Comparison of ENCODE assay signal across 9 mouse cellular contexts in genomic region chr12:73997297-73998127, GRCm38 (mm10). TPM values are rescaled to one million over a fixed set of nuclear protein-coding genes. Genes with fewer than 3 reads are reported as not detected.
DNase-seq lines count a peak whose midpoint lies in the region; ATAC-seq and TF ChIP-seq lines count a peak whose summit lies in the region.
"Had no signal": no experiment of that assay in that cellular context is flagged by ENCODE, and none has a peak within 500 bp of the region (broad histone marks: within the 10 kb centered on the region; RNA-seq: fewer than 3 reads in every experiment).

Gene Syt16 (plus strand): TSS chr12:73997661.

- peak; percentile 84 for ATAC-seq in forebrain, embryonic 13.5 days
- peak; percentile 89 for ATAC-seq in midbrain, embryonic 15.5 days (replicated peaks)
- ATAC-seq in monocyte, adult 5-6 weeks (replicated peaks; ENCODE audit: insufficient number of reproducible peaks, low FRiP score, low TSS enrichment, poor library complexity, severe bottlenecking): no peak

- no peaks in the 10 kb centered on the region for H3K36me3 ChIP-seq in ES-E14 (ENCODE audit: control insufficient read depth, insufficient read depth, low read length, poor library complexity, severe bottlenecking)
- H3K36me3 ChIP-seq in forebrain, embryonic 13.5 days (ENCODE audit: poor library complexity, severe bottlenecking): no peaks in the 10 kb centered on the region
- no peaks in the 10 kb centered on the region for H3K36me3 ChIP-seq in midbrain, embryonic 15.5 days (replicated peaks)

- peaks cover 27% of the 10 kb centered on the region for H3K27me3 ChIP-seq in forebrain, embryonic 13.5 days
- no peaks in the 10 kb centered on the region for H3K27me3 ChIP-seq in midbrain, embryonic 15.5 days (replicated peaks)

- peak within 1 kb of the TSS; percentile 67 to 70 for H3K4me3 ChIP-seq in ES-E14 (ENCODE audit: insufficient read depth in 1 of 2, low read depth in 1 of 2, low read length in 2 of 2, poor library complexity in 1 of 2, severe bottlenecking in 1 of 2)
- peak within 1 kb of the TSS; percentile 66 for H3K4me3 ChIP-seq in forebrain, embryonic 13.5 days
- peak within 1 kb of the TSS; percentile 78 for H3K4me3 ChIP-seq in midbrain, embryonic 15.5 days
- H3K4me3 ChIP-seq: erythroblast, embryonic 14.5 days had no signal

- peak within 1 kb of the TSS; percentile 80 for H3K4me2 ChIP-seq in forebrain, embryonic 13.5 days
- peak within 1 kb of the TSS; percentile 74 for H3K4me2 ChIP-seq in midbrain, embryonic 15.5 days

- H3K9me3 ChIP-seq in ES-E14 (ENCODE audit: control insufficient read depth, insufficient read depth, low read depth, low read length): no peaks in the 10 kb centered on the region
- H3K9me3 ChIP-seq in forebrain, embryonic 13.5 days (replicated peaks): no peaks in the 10 kb centered on the region
- no peaks in the 10 kb centered on the region for H3K9me3 ChIP-seq in midbrain, embryonic 15.5 days

- H3K27ac ChIP-seq in ES-E14 (ENCODE audit: insufficient read depth, low read depth, low read length, poor library complexity, severe bottlenecking): no peak within 1 kb of the TSS
- H3K27ac ChIP-seq in forebrain, embryonic 13.5 days: peak within 1 kb of the TSS; percentile 57
- peak within 1 kb of the TSS; percentile 85 for H3K27ac ChIP-seq in midbrain, embryonic 15.5 days

- H3K4me1 ChIP-seq in ES-E14 (ENCODE audit: control insufficient read depth in 2 of 2, insufficient read depth in 2 of 2, low read length in 2 of 2, poor library complexity in 1 of 2): no peaks in the 10 kb centered on the region
- peaks cover 5% of the 10 kb centered on the region for H3K4me1 ChIP-seq in forebrain, embryonic 13.5 days
- peaks cover 21% of the 10 kb centered on the region for H3K4me1 ChIP-seq in midbrain, embryonic 15.5 days

- H3K9ac ChIP-seq in ES-E14 (ENCODE audit: insufficient read depth, low read depth, low read length, poor library complexity, severe bottlenecking): peak within 1 kb of the TSS; percentile 36; the same call in 1 of the 2 replicates
- peak within 1 kb of the TSS; percentile 82 for H3K9ac ChIP-seq in forebrain, embryonic 13.5 days
- peak within 1 kb of the TSS; percentile 73 for H3K9ac ChIP-seq in midbrain, embryonic 15.5 days

- peak; percentile 19 for DNase-seq in cerebellum, adult 11-12 months
- no peak for DNase-seq in cerebellum, adult 8-10 months
- no peak for DNase-seq in ES-E14 (ENCODE audit: low read depth, low spot score)
- peak; percentile 67 to 76 for DNase-seq in layer of hippocampus, postnatal 10 days (ENCODE audit: low spot score in 2 of 2)
- DNase-seq in lung, adult 18-20 months: no peak

- in situ Hi-C loops in ES-E14 (cut with MboI; ENCODE audit: low sequenced_read_pairs in 2 of 2, unreplicated experiment in 2 of 2): no loop called here

- WGBS in forebrain, embryonic 13.5 days: under 1% methylated on average over 47 of the region's 67 CpGs
- 1% methylated on average over 34 of the region's 67 CpGs for WGBS in midbrain, embryonic 15.5 days

TF ChIP-seq in ES-E14, 5 proteins besides CTCF, POLR2A, EP300 and RAD21:
- TF ChIP-seq ZC3H11A (IDR thresholded peaks at IDR 0.05; ENCODE audit: borderline replicate concordance, low read depth, low read length) (no peak), HCFC1 (IDR thresholded peaks at IDR 0.05; ENCODE audit: borderline replicate concordance, insufficient read depth, low read length) (no peak), ZNF384 (IDR thresholded peaks at IDR 0.05; ENCODE audit: low read depth, low read length) (no peak), MAFK (IDR thresholded peaks at IDR 0.05; ENCODE audit: insufficient read depth, low read depth, low read length) (no peak), CHD2 (IDR thresholded peaks at IDR 0.05; ENCODE audit: low read depth, low read length) (no peak)

RNA-seq across cellular contexts. Expression of gene Syt16, which starts in this region (rescaled TPM):
- total RNA-seq in ES-E14 (2012; rRNA removed): 0.05 and 0.22 TPM in 2 replicates
- polyA plus RNA-seq in forebrain, embryonic 13.5 days (2015; fragmentation: Nextera tagmentation; extraction: Ambion mirVana): 24.1 and 31.1 TPM in 2 replicates
- total RNA-seq in layer of hippocampus, postnatal 10 days (2021): 10 to 100 TPM; 74.6 to 78.0 TPM
- polyA plus RNA-seq in midbrain, embryonic 15.5 days (2015; fragmentation: Nextera tagmentation; extraction: Ambion mirVana): 85.4 and 91.2 TPM in 2 replicates
- not detected in 3 replicates for total RNA-seq in monocyte, adult 5-6 weeks (2017)
- polyA plus RNA-seq: erythroblast, embryonic 14.5 days had no signal

Comparison
In these comparisons a context has a peak if more than half of its experiments do, and no peak if none do; other contexts are left out.
1. RNA of gene Syt16 (total RNA-seq): 74.6 to 78.0 TPM in layer of hippocampus, postnatal 10 days; 0.05 to 0.22 TPM in ES-E14 and not detected in monocyte, adult 5-6 weeks; every median in the first group is over 10 times any median in the second.
2. DNase-seq: peak in cerebellum, adult 11-12 months (single experiment) and layer of hippocampus, postnatal 10 days (2 of 2); none in cerebellum, adult 8-10 months (single experiment), ES-E14 (single experiment) and lung, adult 18-20 months (0 of 2).
3. Peak in every context shown above with its lines, with median percentiles within 50 percentile points of each other: H3K4me3 ChIP-seq and H3K9ac ChIP-seq.